Mouse (Mus musculus) midbrain, embryonic 14.5 days (tissue): ENCODE data around the gene BC048562. TPM values are rescaled to one million over a fixed set of nuclear protein-coding genes. Genes with fewer than 3 reads are reported as not detected.
A peak's percentile ranks its signal among the peaks of the same experiment; 100 is the strongest.

Experiments used
- ATAC-seq: fragments of 200-750 bp; cut with Nextera tagmentation; 2 replicates; pipeline ENCODE4 v1.8.0; 2017; ENCODE audit warnings: moderate number of reproducible peaks, moderate library complexity; ENCODE audit not compliant: low FRiP score, low TSS enrichment
- DNase-seq: peaks from one replicate; pipeline ENCODE4 v3.0.0-alpha.2; 2015
- H3K27ac ChIP-seq: fragments of 300-500 bp; sonication (generic); replicated peaks from 2 replicates; pipeline ENCODE4 v1.5.1; 2014; ENCODE audit warnings: mild to moderate bottlenecking, low read depth, low read length, moderate library complexity
- H3K27me3 ChIP-seq: fragments of 300-500 bp; sonication (generic); 2 replicates; pipeline ENCODE4 v1.6.1; 2014; ENCODE audit warnings: low read length, control low read depth, mixed read lengths; ENCODE audit not compliant: control insufficient read depth, insufficient read depth
- H3K36me3 ChIP-seq: fragments of 300-500 bp; sonication (generic); 2 replicates; pipeline ENCODE4 v1.6.1; 2014; ENCODE audit warnings: low read length, control low read depth; ENCODE audit not compliant: control insufficient read depth, insufficient read depth
- H3K4me1 ChIP-seq: fragments of 300-500 bp; sonication (generic); 2 replicates; pipeline ENCODE4 v1.6.1; 2014; ENCODE audit warnings: mild to moderate bottlenecking, antibody characterized with exemption, low read length, control low read depth; ENCODE audit not compliant: control insufficient read depth, insufficient read depth
- H3K4me2 ChIP-seq: fragments of 300-500 bp; sonication (generic); 2 replicates; pipeline ENCODE4 v1.6.1; 2014; ENCODE audit warnings: mild to moderate bottlenecking, low read length, moderate library complexity
- H3K4me3 ChIP-seq: fragments of 300-500 bp; sonication (generic); replicated peaks from 2 replicates; pipeline ENCODE4 v1.5.1; 2014; ENCODE audit warnings: low read depth, low read length
- H3K9ac ChIP-seq: fragments of 300-500 bp; sonication (generic); replicated peaks from 2 replicates; pipeline ENCODE4 v1.6.1; 2014; ENCODE audit warnings: mild to moderate bottlenecking, low read length, moderate library complexity
- H3K9me3 ChIP-seq: fragments of 300-500 bp; sonication (generic); 2 replicates; pipeline ENCODE4 v1.6.1; 2016; ENCODE audit warnings: low read length, control low read depth, mixed read lengths; ENCODE audit not compliant: control insufficient read depth
- WGBS: fragments of 180-500 bp; shearing (Covaris S2); extraction: QIAGEN DNeasy Blood & Tissue Kit; methylation state at CpG from one replicate; pipeline ENCODE4 v1.1.7; 2014; 5-methylcytosine and 5-hydroxymethylcytosine counted together
- polyA plus RNA-seq: library from polyadenylated mRNA; unstranded; fragments of >200 nt; fragmentation: Nextera tagmentation; extraction: Ambion mirVana; gene quantifications from 2 replicates; pipeline ENCODE4 v1.2.1, GENCODE M21; 2014

Gene BC048562
- polyA plus RNA-seq, 1 experiment from 2014 or later, result not detected

DNA sequence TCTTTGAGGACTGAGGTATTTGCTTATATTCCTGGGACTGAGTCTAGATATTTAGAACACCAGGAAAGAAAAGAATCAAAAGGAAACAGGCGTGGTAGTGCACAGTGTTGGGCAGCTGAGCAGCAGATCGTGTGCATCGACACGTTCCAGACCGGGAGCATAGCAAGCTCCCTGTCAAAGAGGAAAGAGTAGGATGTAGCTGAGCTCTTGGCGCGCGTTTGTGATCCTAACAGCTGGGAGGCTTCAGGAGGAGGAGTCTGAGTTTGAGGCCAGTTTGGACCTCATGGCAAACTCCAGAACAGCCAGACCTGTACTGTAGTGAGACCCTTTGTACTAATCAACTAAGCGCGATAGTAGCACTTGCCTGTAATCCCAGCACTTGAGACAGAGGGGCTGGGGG, 25.9 kb downstream of the BC048562 start:
- peaks cover 39% of the 10 kb centered on the region for H3K36me3 ChIP-seq
- DNase-seq (no peak), ATAC-seq (no peak)
- no peak overlapping the region for H3K4me3 ChIP-seq
- peaks cover 9% of the 10 kb centered on the region for H3K4me1 ChIP-seq
- no peaks in the 10 kb centered on the region for H3K27me3 ChIP-seq
- 94% methylated on average over 10 of the region's 10 CpGs for WGBS
- H3K27ac ChIP-seq, result no peak overlapping the region
- no peak overlapping the region for H3K9ac ChIP-seq
- peak overlapping the region; percentile 93; the same call in 1 of the 2 replicates for H3K4me2 ChIP-seq
- H3K9me3 ChIP-seq, result no peaks in the 10 kb centered on the region

DNA sequence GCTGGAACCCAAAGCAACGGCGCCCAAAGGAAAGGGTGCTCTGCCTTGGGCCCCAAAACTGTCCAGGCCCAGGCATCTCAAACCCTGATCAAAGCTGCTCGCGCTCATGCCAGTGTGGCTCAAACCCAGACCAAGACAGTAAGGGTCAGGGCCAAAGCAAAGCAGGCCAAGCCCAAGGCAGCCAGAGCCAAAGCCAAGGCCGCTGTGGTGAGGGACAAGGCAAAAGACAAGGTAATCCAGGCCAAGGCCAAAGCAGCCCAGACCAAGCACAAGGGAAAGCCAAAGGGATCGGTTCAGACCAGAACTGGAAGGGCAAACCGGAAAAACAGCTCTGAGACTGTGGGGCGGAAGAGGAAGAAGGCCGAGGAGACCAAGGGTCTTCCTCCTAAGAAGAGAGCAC, 27.4 kb downstream of the BC048562 start:
- 98% methylated on average over 9 of the region's 9 CpGs for WGBS
- Histone ChIP-seq H3K27me3 (no peaks in the 10 kb centered on the region), H3K9me3 (no peaks in the 10 kb centered on the region), H3K9ac (no peak overlapping the region), H3K4me1 (peaks cover 9% of the 10 kb centered on the region), H3K4me3 (no peak overlapping the region), H3K27ac (no peak overlapping the region), H3K36me3 (peaks cover 42% of the 10 kb centered on the region), H3K4me2 (no peak overlapping the region)
- ATAC-seq (no peak), DNase-seq (no peak)

DNA sequence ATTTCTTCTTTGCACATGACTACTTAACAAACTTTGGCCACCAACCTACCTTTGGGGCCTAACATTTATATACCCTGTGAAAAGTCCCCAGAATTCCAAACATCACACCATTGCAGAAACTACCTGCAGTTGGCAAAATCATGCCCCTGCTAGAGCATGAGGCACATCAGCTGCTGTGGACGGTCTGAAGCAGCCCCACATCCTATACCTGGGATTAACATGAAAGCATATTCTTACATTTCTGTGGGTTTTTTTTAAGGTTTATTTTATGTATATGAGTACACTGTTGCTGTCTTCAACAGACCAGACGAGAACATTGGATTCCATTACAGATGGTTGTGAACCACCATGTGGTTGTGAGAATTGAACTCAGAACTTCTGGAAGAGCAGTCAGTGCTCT, 29.9 kb downstream of the BC048562 start:
- H3K4me2 ChIP-seq, result no peak overlapping the region
- H3K4me1 ChIP-seq, result peaks cover 6% of the 10 kb centered on the region
- no peaks in the 10 kb centered on the region for H3K27me3 ChIP-seq
- no peaks in the 10 kb centered on the region for H3K9me3 ChIP-seq
- no peak overlapping the region for H3K4me3 ChIP-seq
- WGBS, result 92% methylated on average over 2 of the region's 2 CpGs
- H3K9ac ChIP-seq, result no peak overlapping the region
- DNase-seq (no peak), ATAC-seq (no peak)
- H3K27ac ChIP-seq, result no peak overlapping the region
- H3K36me3 ChIP-seq, result peaks cover 42% of the 10 kb centered on the region

- Histone ChIP-seq H3K27me3 (no peaks in the 10 kb centered on the region), H3K9me3 (no peaks in the 10 kb centered on the region), H3K4me2 (no peak overlapping the region), H3K27ac (no peak overlapping the region), H3K9ac (no peak overlapping the region), H3K36me3 (peaks cover 25% of the 10 kb centered on the region), H3K4me3 (no peak overlapping the region), H3K4me1 (no peaks in the 10 kb centered on the region)
- DNase-seq (no peak), ATAC-seq (no peak)
- 84% methylated on average over 5 of the region's 5 CpGs for WGBS
Observed at GRCm38 (mm10) chr9:108469430-108469829, 33.1 kb downstream of the BC048562 start.

GRCm38 (mm10) chr9:108469845-108470244, 33.6 kb downstream of the BC048562 start:
- Histone ChIP-seq H3K36me3 (peaks cover 22% of the 10 kb centered on the region), H3K27me3 (no peaks in the 10 kb centered on the region), H3K4me3 (no peak overlapping the region), H3K9ac (no peak overlapping the region), H3K4me1 (no peaks in the 10 kb centered on the region), H3K9me3 (no peaks in the 10 kb centered on the region), H3K4me2 (no peak overlapping the region), H3K27ac (no peak overlapping the region)
- DNase-seq, result no peak
- no peak for ATAC-seq
- 80% methylated on average over 4 of the region's 4 CpGs for WGBS

GRCm38 (mm10) chr9:108474528-108474927, 38.2 kb downstream of the BC048562 start:
- H3K4me3 ChIP-seq, result no peak overlapping the region

DNA sequence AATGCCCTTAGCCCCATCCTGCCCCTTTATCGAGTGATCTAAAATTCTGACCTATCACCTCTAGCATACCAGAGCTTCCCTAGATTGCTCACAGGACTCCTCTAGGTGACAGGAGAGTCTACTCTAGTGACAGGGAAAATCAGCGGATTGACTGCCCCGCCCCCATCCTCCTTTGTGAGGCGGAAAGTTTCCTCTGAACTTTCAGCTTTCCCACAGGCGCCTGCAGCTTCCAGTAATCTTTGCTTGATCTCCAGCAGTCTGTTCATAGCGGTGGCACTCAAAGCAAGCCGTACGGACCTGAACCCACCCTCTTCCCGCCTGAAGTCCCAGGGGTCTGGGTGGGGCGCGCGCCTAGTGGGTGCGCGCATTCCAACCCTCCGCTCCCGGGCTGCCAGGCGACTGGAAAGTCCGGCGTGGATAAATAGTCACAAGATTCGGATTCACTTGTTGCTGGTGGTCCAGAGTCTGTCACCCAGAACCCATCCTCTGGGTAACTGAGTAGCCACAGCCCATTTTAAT, 42.4 kb downstream of the BC048562 start:
- peak overlapping the region; percentile 27 for H3K4me3 ChIP-seq
- peak; percentile 48; the same call in 1 of the 2 replicates for ATAC-seq
- no peaks in the 10 kb centered on the region for H3K9me3 ChIP-seq
- peak; percentile 78 for DNase-seq
- peak overlapping the region; percentile 56 for H3K4me2 ChIP-seq
- WGBS, result 0% methylated on average over 20 of the region's 20 CpGs
- no peaks in the 10 kb centered on the region for H3K27me3 ChIP-seq
- no peaks in the 10 kb centered on the region for H3K36me3 ChIP-seq
- peak overlapping the region; percentile 55 for H3K27ac ChIP-seq
- peaks cover 15% of the 10 kb centered on the region for H3K4me1 ChIP-seq
- peak overlapping the region; percentile 26; the same call in 1 of the 2 replicates for H3K9ac ChIP-seq

More at GRCm38 (mm10) chr9:108474528-108474927, 38.2 kb downstream of the BC048562 start:
- Histone ChIP-seq H3K27ac (no peak overlapping the region), H3K36me3 (no peaks in the 10 kb centered on the region), H3K9ac (no peak overlapping the region), H3K9me3 (no peaks in the 10 kb centered on the region), H3K4me2 (no peak overlapping the region), H3K27me3 (no peaks in the 10 kb centered on the region), H3K4me1 (peaks cover 9% of the 10 kb centered on the region)
- ATAC-seq (no peak), DNase-seq (no peak)
- 50% methylated on average over 1 of the region's 1 CpGs for whole genome bisulfite sequencing

DNA sequence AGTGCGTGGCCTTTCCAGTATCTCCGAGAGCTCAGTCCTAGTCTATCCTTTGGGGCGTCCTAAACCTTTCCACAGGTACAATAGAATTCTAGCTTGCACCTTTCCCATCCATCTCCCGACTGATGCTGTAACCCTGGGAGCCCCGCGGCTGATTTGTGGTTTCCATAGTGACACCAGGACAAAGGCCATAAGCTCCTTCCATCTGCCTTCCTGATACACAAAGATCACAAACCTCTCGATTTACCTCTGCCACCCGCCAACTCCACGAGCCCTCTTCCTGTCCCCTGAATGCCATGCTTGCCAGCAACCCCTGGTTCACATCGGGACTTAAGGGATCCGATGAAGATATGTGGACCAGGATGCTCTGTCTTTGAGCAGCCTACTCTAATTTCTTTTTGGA, 43.0 kb downstream of the BC048562 start:
- Histone ChIP-seq H3K4me1 (peaks cover 15% of the 10 kb centered on the region), H3K4me2 (peak overlapping the region; percentile 56), H3K27ac (peak overlapping the region; percentile 55; the same call in 1 of the 2 replicates), H3K4me3 (peak overlapping the region; percentile 27), H3K9me3 (no peaks in the 10 kb centered on the region), H3K9ac (peak overlapping the region; percentile 26; the same call in 1 of the 2 replicates), H3K27me3 (no peaks in the 10 kb centered on the region), H3K36me3 (no peaks in the 10 kb centered on the region)
- DNase-seq, result peak; percentile 57
- 18% methylated on average over 11 of the region's 11 CpGs for WGBS
- ATAC-seq, result peak; percentile 6; the same call in 1 of the 2 replicates

GRCm38 (mm10) chr9:108479721-108480351, 43.6 kb downstream of the BC048562 start, which contains the start of gene Lamb2:
Gene Lamb2 (plus strand): TSS chr9:108479736.
- H3K36me3 ChIP-seq, result no peaks in the 10 kb centered on the region
- DNase-seq, result peak; percentile 83
- no peak for ATAC-seq
- peak within 1 kb of the TSS; percentile 56 for H3K4me2 ChIP-seq
- no peaks in the 10 kb centered on the region for H3K27me3 ChIP-seq
- peak within 1 kb of the TSS; percentile 55 for H3K27ac ChIP-seq
- H3K4me1 ChIP-seq, result peaks cover 15% of the 10 kb centered on the region
- peak within 1 kb of the TSS; percentile 37; the same call in 1 of the 2 replicates for H3K9ac ChIP-seq
- peak within 1 kb of the TSS; percentile 27 for H3K4me3 ChIP-seq
- H3K9me3 ChIP-seq, result no peaks in the 10 kb centered on the region
- whole genome bisulfite sequencing, result 10% methylated on average over 10 of the region's 10 CpGs
